Mouse (Mus musculus) macrophage (primary cell): Measurements from ENCODE around the gene Mybph. TPM values are rescaled to one million over a fixed set of nuclear protein-coding genes. Genes with fewer than 3 reads are reported as not detected.

ENCODE experiments used
- H3K27ac ChIP-seq: fragments of 350-480 bp; formaldehyde crosslinking; 2 replicates; pipeline ENCODE4 v1.9.0; 2021
- H3K36me3 ChIP-seq: fragments of 350-480 bp; formaldehyde crosslinking; 2 replicates; pipeline ENCODE4 v1.9.0; 2021; ENCODE audit errors: inconsistent target
- H3K4me3 ChIP-seq: fragments of 350-480 bp; formaldehyde crosslinking; 2 replicates; pipeline ENCODE4 v1.9.0; 2021; ENCODE audit errors: inconsistent target
- H3K79me2 ChIP-seq: fragments of 350-480 bp; formaldehyde crosslinking; 2 replicates; pipeline ENCODE4 v1.9.0; 2021; ENCODE audit errors: inconsistent target
- WGBS: methylation state at CpG from one replicate; pipeline ENCODE4 v1.1.7; 2026; ENCODE audit warnings: inconsistent platforms; ENCODE audit not compliant: missing documents; 5-methylcytosine and 5-hydroxymethylcytosine counted together
- polyA plus RNA-seq: library from polyadenylated mRNA; stranded (reverse); fragments of 250-400 nt; gene quantifications from 3 replicates; pipeline ENCODE4 v1.2.4, GENCODE M21; 2018; ENCODE audit warnings: inconsistent platforms
- total RNA-seq, 78 experiments: library from RNA; depleted of rRNA; stranded (reverse); fragments of 250-400 nt; gene quantifications; 1 replicate in 9 of 78; 2 replicates in 24 of 78; 3 replicates in 43 of 78; 4 replicates in 2 of 78; pipeline ENCODE4 v1.2.4; 2018; ENCODE audit warnings: inconsistent platforms in 56 of 78

Mybph gene
- not detected for total RNA-seq (2018; cell fraction: chromatin; rRNA removed)
- not detected for total RNA-seq (2018; cell fraction: cytosol; rRNA removed)
- not detected for total RNA-seq (2018; cell fraction: nucleus; rRNA removed)
- polyA plus RNA-seq = not detected in 3 replicates

DNA sequence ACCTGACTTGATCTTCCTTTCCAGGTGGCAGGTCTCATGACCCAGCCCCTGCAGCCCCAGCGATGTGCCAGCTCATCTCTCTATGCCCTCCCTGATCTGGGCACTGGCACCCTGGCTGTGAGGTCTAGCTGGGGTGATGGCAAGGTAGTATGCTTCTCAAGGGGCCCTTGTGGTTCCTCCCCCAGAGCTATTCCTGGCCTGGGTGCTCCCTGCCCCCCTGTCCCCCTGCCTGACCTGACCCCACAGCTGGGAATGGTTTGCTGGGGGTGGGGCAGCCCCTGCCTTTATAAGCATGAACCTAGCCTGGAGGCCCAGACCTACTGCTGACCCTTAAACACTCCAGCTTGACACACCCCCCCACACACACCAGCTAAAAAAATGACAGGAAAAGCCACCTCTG lies at the start of gene Mybph:
TSS of gene Mybph (plus strand) at position 323 of the 400 bp plus-strand sequence.
- H3K27ac ChIP-seq = no peak within 1 kb of the TSS
- H3K4me3 ChIP-seq = no peak within 1 kb of the TSS
- no peaks in the 10 kb centered on the region for H3K36me3 ChIP-seq
- H3K79me2 ChIP-seq = no peaks in the 10 kb centered on the region
- 94% methylated on average over 1 of the region's 1 CpGs for WGBS

- H3K79me2 ChIP-seq = no peaks in the 10 kb centered on the region
- no peak overlapping the region for H3K27ac ChIP-seq
- H3K4me3 ChIP-seq = no peak overlapping the region
- H3K36me3 ChIP-seq = no peaks in the 10 kb centered on the region
- WGBS = 90% methylated on average over 8 of the region's 8 CpGs
These were observed 47.2 kb upstream of the Mybph start for GRCm38 (mm10) chr1:134146066-134146465.

DNA sequence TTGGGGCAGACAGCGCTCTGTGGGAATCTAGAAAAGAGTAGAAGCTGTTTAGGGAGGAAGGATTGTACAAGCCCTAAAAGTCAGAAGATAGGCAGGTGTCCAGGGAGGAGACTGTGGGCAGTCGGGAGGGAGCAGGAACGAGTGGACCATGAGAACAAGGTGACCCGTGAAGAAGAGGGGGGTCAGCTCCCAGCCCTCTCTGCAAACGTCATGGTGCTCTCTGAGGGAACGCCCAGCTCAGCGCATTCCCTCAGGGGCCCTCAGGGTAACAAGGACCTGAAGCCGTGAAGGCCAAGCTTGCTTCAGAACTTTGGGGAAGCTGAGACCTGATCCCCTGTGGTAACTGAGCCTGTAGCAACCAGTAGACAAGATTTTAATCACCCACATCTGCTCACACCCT lies 43.2 kb upstream of the Mybph start:
- H3K27ac ChIP-seq = no peak overlapping the region
- H3K36me3 ChIP-seq = no peaks in the 10 kb centered on the region
- no peak overlapping the region for H3K4me3 ChIP-seq
- no peaks in the 10 kb centered on the region for H3K79me2 ChIP-seq
- WGBS = 79% methylated on average over 8 of the region's 8 CpGs

- WGBS = 94% methylated on average over 9 of the region's 9 CpGs
- Histone ChIP-seq H3K79me2 (no peaks in the 10 kb centered on the region), H3K36me3 (no peaks in the 10 kb centered on the region), H3K4me3 (no peak overlapping the region), H3K27ac (no peak overlapping the region)
These were observed 42.5 kb upstream of the Mybph start for GRCm38 (mm10) chr1:134150745-134151144.

DNA sequence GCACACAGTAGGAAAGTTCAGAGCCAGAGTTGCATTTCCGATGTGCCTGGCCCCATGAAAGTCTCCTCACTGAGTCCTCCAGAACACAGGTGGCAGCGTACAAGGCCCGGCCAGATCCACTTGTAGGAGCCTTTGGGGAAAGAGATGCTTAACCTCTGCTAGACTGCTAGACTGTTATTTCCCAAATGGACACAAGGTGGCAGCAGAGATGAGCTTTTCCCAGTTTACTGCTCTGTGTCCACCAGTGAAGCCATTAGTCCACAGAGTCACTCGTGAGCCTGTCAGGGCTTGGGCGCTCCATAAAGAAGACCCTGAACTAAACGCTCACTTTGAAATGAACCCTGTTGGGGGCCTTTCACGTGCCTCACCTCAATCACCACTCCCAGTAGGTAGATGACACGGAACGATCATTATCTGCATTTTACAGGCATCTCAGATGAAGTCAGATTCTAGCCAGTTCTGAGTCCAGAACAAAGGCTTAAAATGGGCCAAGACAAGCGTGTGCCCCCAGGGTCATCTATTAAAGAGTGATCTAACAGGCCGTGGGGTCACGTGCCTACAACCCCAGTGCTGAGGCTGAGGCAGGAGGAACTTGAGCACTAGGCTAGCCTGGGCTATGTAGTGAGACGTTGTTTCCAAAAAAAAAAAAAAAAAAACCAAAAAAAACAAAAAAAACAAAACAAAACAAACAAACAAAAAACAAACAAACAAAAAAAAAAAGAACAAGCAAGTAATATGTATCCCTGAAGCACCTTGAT lies 41.4 kb upstream of the Mybph start:
- H3K79me2 ChIP-seq = no peaks in the 10 kb centered on the region
- H3K4me3 ChIP-seq = no peak overlapping the region
- H3K27ac ChIP-seq = no peak overlapping the region
- no peaks in the 10 kb centered on the region for H3K36me3 ChIP-seq
- WGBS = 29% methylated on average over 11 of the region's 13 CpGs

DNA sequence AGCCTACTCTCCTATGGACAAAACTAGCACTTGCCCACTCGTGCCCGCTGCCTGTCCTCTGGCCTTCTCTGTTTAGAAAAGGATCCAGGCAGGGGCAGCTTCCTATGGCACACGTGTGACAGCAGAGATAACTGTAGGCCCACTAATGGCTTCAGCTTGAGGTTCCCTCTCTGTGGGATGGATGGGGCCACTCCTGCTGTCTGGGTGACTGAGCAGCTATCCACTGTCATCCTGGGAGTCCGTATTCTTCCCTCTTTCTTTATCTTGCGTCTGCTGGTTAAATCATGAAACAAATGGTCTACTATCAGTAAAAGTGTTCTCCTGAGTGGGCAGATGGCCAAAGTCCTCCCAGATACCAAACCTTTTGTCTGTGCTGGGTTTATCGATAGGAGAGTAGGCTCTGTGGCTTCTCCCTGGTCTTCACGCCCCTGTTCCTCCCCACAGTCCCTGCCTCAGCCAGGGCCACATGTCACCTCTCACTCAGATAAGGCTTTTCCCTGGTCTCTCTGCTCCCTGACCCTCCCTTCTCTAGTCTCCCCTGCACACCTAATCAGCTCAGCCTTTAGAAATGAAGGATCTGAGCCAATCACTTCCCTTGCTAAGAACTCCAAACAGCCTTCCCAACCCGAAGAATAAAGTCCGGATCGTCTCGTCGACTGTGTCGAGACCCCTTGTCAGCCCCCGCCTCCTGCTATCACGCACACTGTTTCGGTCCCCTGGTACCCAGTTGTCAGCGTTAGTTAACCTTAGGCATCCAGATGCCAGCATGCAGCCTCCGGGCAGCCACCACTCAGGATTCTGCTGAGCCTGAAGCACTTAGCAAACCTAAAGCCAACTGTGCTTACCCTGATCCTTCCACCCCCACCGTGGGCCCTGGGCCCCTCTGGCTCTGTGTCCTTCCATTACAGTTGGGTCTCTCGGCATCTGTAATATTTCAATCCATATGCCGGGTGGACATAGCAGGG lies 40.3 kb upstream of the Mybph start:
- no peaks in the 10 kb centered on the region for H3K36me3 ChIP-seq
- WGBS = 84% methylated on average over 20 of the region's 21 CpGs

GRCm38 (mm10) chr1:134154121-134154520 lies 39.1 kb upstream of the Mybph start:
- Histone ChIP-seq H3K4me3 (no peak overlapping the region), H3K36me3 (no peaks in the 10 kb centered on the region), H3K79me2 (no peaks in the 10 kb centered on the region), H3K27ac (no peak overlapping the region)
- WGBS = 92% methylated on average over 3 of the region's 3 CpGs

More for the DNA sequence above, 40.3 kb upstream of the Mybph start:
- Histone ChIP-seq H3K79me2 (no peaks in the 10 kb centered on the region), H3K27ac (no peak overlapping the region), H3K4me3 (no peak overlapping the region)

DNA sequence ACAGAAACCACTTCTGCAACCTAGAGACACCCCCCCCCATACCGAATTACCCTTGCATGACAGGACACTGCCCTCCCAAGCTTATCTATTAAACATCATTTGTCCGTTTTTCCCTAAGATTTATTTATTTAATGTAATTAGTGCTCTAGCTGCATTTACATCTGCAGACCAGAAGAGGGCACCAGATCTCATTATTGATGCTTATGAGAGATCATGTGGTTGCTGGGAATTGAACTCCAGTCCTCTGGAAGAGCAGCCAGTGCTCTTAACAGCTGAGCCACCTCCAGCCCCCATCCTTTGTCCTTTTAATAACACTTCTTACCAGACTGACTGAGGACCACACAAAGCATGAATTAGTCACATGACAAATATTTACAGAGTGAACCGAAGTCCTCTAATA lies 38.6 kb upstream of the Mybph start:
- Histone ChIP-seq H3K79me2 (no peaks in the 10 kb centered on the region), H3K27ac (no peak overlapping the region), H3K4me3 (no peak overlapping the region), H3K36me3 (no peaks in the 10 kb centered on the region)
- WGBS = 75% methylated on average over 3 of the region's 3 CpGs

GRCm38 (mm10) chr1:134160404-134160803 lies 32.8 kb upstream of the Mybph start:
- Histone ChIP-seq H3K79me2 (no peaks in the 10 kb centered on the region), H3K36me3 (no peaks in the 10 kb centered on the region), H3K27ac (no peak overlapping the region), H3K4me3 (no peak overlapping the region)
- 94% methylated on average over 3 of the region's 3 CpGs for WGBS

- H3K4me3 ChIP-seq = no peak overlapping the region
- H3K36me3 ChIP-seq = no peaks in the 10 kb centered on the region
- H3K79me2 ChIP-seq = no peaks in the 10 kb centered on the region
- 81% methylated on average over 6 of the region's 6 CpGs for WGBS
- no peak overlapping the region for H3K27ac ChIP-seq
These were observed 31.8 kb upstream of the Mybph start for GRCm38 (mm10) chr1:134161399-134161798.

GRCm38 (mm10) chr1:134162510-134163225 lies 30.6 kb upstream of the Mybph start:
- H3K79me2 ChIP-seq = no peaks in the 10 kb centered on the region
- no peak overlapping the region for H3K27ac ChIP-seq
- no peaks in the 10 kb centered on the region for H3K36me3 ChIP-seq
- H3K4me3 ChIP-seq = no peak overlapping the region
- WGBS = 87% methylated on average over 6 of the region's 6 CpGs

- WGBS = 94% methylated on average over 7 of the region's 7 CpGs
- H3K4me3 ChIP-seq = no peak overlapping the region
- no peaks in the 10 kb centered on the region for H3K36me3 ChIP-seq
- H3K27ac ChIP-seq = no peak overlapping the region
- H3K79me2 ChIP-seq = no peaks in the 10 kb centered on the region
These were observed 29.8 kb upstream of the Mybph start for GRCm38 (mm10) chr1:134163476-134163875.

DNA sequence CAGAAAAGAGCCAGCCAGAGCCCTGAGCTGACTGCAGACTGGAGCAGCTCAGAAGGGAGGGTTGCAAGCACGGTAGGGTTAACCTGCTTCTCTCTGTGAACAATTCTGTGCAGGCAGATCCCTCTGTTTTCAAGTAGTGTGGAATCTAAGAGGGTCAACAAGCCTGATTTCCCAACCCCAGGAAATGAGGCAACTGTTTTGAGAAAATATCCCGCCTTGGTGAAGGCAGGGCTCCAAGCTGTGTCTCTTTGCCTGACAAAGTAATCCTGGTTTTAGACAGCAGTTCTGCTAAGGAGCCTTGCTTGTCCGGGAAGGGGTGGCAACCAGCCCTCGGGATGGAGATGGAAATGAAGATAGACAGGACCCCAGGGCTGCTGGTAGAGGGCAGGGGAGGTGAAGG lies 28.8 kb upstream of the Mybph start:
- Histone ChIP-seq H3K79me2 (no peaks in the 10 kb centered on the region), H3K36me3 (no peaks in the 10 kb centered on the region), H3K4me3 (no peak overlapping the region), H3K27ac (no peak overlapping the region)
- WGBS = 65% methylated on average over 4 of the region's 4 CpGs

DNA sequence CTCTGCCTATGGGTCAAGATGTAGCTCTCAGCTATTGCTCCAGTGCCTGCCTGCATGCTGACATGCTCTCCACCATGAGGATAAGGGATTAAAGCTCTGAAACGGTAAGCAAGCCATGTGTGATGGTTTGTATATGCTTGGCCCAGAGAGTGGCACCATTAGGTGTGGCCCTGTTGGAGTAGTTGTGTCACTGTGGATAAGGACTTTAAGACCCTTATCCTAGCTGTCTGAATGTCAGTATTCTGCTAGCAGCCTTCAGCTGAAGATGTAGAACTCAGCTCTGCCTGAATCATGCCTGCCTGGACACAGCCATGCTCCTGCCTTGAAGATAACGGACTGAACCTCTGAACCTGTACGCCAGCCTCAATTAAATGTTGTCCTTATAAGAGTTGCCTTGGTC lies 26.7 kb upstream of the Mybph start:
- 93% methylated on average over 3 of the region's 3 CpGs for WGBS

More for the DNA sequence above, 26.7 kb upstream of the Mybph start:
- no peak overlapping the region for H3K27ac ChIP-seq
- H3K4me3 ChIP-seq = no peak overlapping the region
- no peaks in the 10 kb centered on the region for H3K79me2 ChIP-seq
- no peaks in the 10 kb centered on the region for H3K36me3 ChIP-seq
